Mouse (Mus musculus): ENCODE measurements around the gene Olfr532.
"Not testable (repeated sequence)": the region's sequence is repeated elsewhere in the genome, so short reads cannot be mapped to it uniquely, and the experiment has no call there.

The Olfr532 gene

DNA sequence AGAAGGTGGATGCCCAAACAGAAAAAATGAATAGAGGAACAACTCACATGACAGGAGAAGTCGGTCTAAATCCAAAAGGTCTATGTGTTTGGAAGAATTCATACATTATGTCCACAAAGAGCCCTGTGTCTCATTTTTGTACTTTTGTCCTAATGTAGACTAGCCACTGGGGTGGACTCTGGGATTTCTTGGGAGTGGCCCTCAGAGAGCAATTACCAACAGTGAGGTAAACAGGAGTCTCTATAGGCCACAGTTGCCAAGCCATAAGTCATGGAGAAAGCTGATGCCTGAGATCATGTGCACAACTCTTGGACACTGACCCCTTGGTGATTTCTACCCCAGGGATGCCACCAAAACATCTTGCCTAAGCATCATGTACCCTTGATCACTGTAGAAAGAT, at the start of gene Olfr532:
Gene Olfr532, minus strand, starts transcription at position 101 of the 400 bp plus-strand sequence.
- DNase-seq (ENCODE audit: low read depth), result no peak

GRCm38 (mm10) chr7:140463070-140463469, 41.6 kb upstream of the Olfr532 start, which contains the start of gene Olfr533:
Gene Olfr533, plus strand, starts transcription at chr7:140463370.
- DNase-seq (ENCODE audit: low read depth), result not testable (repeated sequence)

DNA sequence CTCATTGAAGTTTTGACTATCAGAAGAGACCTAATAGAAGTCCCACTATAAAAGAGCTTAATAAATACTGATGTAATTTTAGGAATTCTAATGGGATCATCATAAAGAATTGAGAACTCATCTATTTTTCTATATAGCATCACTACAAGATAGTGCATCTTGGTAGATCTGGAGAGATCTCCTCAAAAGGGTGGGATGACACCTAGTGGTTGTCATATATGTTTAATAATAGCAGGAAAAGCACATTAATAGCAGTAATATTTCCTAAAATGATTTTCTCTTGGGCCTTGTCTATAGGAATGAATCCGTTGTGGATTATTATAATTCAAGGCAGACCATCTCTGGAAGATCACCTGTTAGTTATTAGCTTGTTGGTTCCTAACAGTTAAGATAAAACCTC, 21.7 kb upstream of the Olfr532 start:
- DNase-seq (ENCODE audit: low read depth), result no peak

- DNase-seq (ENCODE audit: low read depth), result no peak
Measured at GRCm38 (mm10) chr7:140402818-140403217, 18.6 kb downstream of the Olfr532 start, which contains the start of gene Olfr531. Gene Olfr531, minus strand, starts transcription at chr7:140402918.

DNA sequence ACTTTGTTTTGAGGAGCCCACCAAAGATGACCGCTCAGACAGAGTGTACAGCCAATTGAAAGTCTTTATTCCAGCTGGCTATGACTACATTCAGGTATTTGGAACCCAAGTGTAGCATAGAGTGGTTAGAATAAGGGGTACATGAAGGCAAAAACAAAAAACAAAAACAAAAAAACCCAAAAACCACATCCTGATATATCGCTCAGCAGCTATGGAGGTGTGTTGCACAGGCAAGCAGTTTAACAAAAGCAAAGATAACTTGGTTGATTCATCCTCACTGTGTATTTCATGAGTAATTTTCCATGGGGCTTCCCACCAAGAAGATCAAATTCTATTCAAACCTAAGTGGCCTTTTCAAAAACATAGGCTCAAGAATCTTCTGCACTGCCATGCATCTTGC, 44.5 kb downstream of the Olfr532 start:
- peak; percentile 41 for DNase-seq (ENCODE audit: low read depth)

- DNase-seq (ENCODE audit: low read depth), result no peak
Measured at GRCm38 (mm10) chr7:140376231-140376630, 45.2 kb downstream of the Olfr532 start, which contains the start of gene Olfr530. Gene Olfr530, minus strand, starts transcription at chr7:140376331.

- DNase-seq (ENCODE audit: low read depth), result peak; percentile 43
Measured at GRCm38 (mm10) chr7:140374300-140374699, 47.1 kb downstream of the Olfr532 start.
